Mouse (Mus musculus): ENCODE measurements around the gene Smc3. TPM values are rescaled to one million over a fixed set of nuclear protein-coding genes. Genes with fewer than 3 reads are reported as not detected.

Smc3 gene
- polyA plus RNA-seq (2012; rRNA removed) = 28.2 and 42.4 TPM in 2 replicates
- polyA plus RNA-seq (2014; fragmentation: Nextera tagmentation; extraction: Ambion mirVana) = 60.8 and 64.5 TPM in 2 replicates

DNA sequence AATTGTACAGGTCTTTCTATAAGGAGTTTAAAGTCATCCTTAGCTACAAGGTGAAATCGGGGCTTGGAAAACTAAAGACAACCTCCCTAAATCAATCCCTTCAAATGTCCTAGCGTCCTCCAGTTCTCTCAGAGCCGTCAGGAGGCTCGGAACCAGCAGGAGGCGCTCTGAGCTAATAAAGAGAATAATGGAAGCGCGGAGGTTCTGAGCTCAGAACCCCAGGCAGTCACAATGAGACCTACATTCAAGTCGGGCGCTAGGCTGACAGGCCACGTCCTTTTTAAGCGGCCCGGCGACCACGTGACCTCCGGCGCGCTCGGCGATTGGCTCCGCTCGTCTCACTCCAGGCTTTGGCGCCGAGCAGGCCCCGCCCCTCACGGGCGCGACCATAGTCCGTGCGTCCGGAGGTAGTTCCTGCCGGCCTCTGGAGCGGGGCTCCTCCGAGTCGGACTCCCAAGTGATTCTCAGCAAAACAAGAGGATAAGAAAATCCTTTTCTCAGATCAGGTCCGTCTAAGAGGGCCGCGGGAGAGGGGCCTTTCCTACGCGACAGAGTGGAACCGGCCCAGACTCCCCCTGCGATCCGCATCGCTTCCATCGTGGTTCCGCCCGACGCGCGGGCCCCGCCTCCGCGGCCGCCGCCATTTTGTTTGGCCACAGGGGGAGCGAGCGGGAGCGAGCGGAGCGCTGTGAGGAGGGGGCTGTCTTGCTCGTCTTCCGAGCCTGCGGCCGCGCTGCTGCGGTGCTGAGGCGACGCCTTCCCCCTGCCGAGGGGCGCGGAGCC, at the start of gene Smc3:
Smc3 (plus strand) TSS at position 642 of the 783 bp plus-strand sequence.
- Histone ChIP-seq H3K27me3 (ENCODE audit: control insufficient read depth, insufficient read depth, low read length) (no peaks in the 10 kb centered on the region), H3K36me3 (ENCODE audit: control insufficient read depth, insufficient read depth, low read length) (peaks cover 11% of the 10 kb centered on the region), H3K4me2 (replicated peaks; ENCODE audit: low read depth, low read length, severe bottlenecking) (peak within 1 kb of the TSS; percentile 66), H3K27ac (replicated peaks; ENCODE audit: low read depth, low read length) (peak within 1 kb of the TSS; percentile 95), H3K9ac (ENCODE audit: low read depth, low read length, severe bottlenecking) (peak within 1 kb of the TSS; percentile 87), H3K4me3 (replicated peaks; ENCODE audit: low read length) (peak within 1 kb of the TSS; percentile 95), H3K9me3 (ENCODE audit: control insufficient read depth, low read length) (no peaks in the 10 kb centered on the region), H3K4me1 (ENCODE audit: control insufficient read depth, insufficient read depth, low read length) (peaks cover 6% of the 10 kb centered on the region)
- TF ChIP-seq POLR2A (IDR thresholded peaks at IDR 0.05; ENCODE audit: borderline replicate concordance, extremely low read depth, insufficient read depth, insufficient read length) = peak; percentile 80; the same call in 1 of the 2 replicates
- WGBS = under 1% methylated on average over 66 of the region's 70 CpGs
- ATAC-seq (ENCODE audit: low FRiP score, low read depth) (peak; percentile 98), DNase-seq (ENCODE audit: low spot score) (peak; percentile 98)

GRCm38 (mm10) chr19:53550972-53551371, 49.2 kb upstream of the Smc3 start:
- Histone ChIP-seq H3K9me3 (ENCODE audit: control insufficient read depth, low read length) (no peaks in the 10 kb centered on the region), H3K27ac (replicated peaks; ENCODE audit: low read depth, low read length) (no peak overlapping the region), H3K27me3 (ENCODE audit: control insufficient read depth, insufficient read depth, low read length) (no peaks in the 10 kb centered on the region), H3K36me3 (ENCODE audit: control insufficient read depth, insufficient read depth, low read length) (no peaks in the 10 kb centered on the region), H3K4me1 (ENCODE audit: control insufficient read depth, insufficient read depth, low read length) (no peaks in the 10 kb centered on the region; the same call in 1 of the 2 replicates), H3K9ac (ENCODE audit: low read depth, low read length, severe bottlenecking) (no peak overlapping the region), H3K4me2 (replicated peaks; ENCODE audit: low read depth, low read length, severe bottlenecking) (no peak overlapping the region), H3K4me3 (replicated peaks; ENCODE audit: low read length) (no peak overlapping the region)
- WGBS = 75% methylated on average over 12 of the region's 12 CpGs
- DNase-seq (ENCODE audit: low spot score) (no peak), ATAC-seq (ENCODE audit: low FRiP score, low read depth) (no peak)
- TF ChIP-seq POLR2A (IDR thresholded peaks at IDR 0.05; ENCODE audit: borderline replicate concordance, extremely low read depth, insufficient read depth, insufficient read length) = no peak

GRCm38 (mm10) chr19:53552216-53552786, 47.9 kb upstream of the Smc3 start:
- H3K4me2 ChIP-seq (replicated peaks; ENCODE audit: low read depth, low read length, severe bottlenecking) = no peak overlapping the region
- H3K27me3 ChIP-seq (ENCODE audit: control insufficient read depth, insufficient read depth, low read length) = no peaks in the 10 kb centered on the region
- no peak for TF ChIP-seq POLR2A (IDR thresholded peaks at IDR 0.05; ENCODE audit: borderline replicate concordance, extremely low read depth, insufficient read depth, insufficient read length)

GRCm38 (mm10) chr19:53552795-53553194, 47.4 kb upstream of the Smc3 start:
- ATAC-seq (ENCODE audit: low FRiP score, low read depth) (no peak), DNase-seq (ENCODE audit: low spot score) (no peak)
- Histone ChIP-seq H3K4me2 (replicated peaks; ENCODE audit: low read depth, low read length, severe bottlenecking) (no peak overlapping the region), H3K9ac (ENCODE audit: low read depth, low read length, severe bottlenecking) (0 out of 2 replicates have a peak overlapping the region, but pooled peaks have one; percentile 38), H3K4me3 (replicated peaks; ENCODE audit: low read length) (no peak overlapping the region), H3K9me3 (ENCODE audit: control insufficient read depth, low read length) (no peaks in the 10 kb centered on the region), H3K27ac (replicated peaks; ENCODE audit: low read depth, low read length) (no peak overlapping the region), H3K4me1 (ENCODE audit: control insufficient read depth, insufficient read depth, low read length) (peaks cover 11% of the 10 kb centered on the region), H3K36me3 (ENCODE audit: control insufficient read depth, insufficient read depth, low read length) (no peaks in the 10 kb centered on the region), H3K27me3 (ENCODE audit: control insufficient read depth, insufficient read depth, low read length) (no peaks in the 10 kb centered on the region)
- WGBS = 48% methylated on average over 6 of the region's 6 CpGs
- no peak for TF ChIP-seq POLR2A (IDR thresholded peaks at IDR 0.05; ENCODE audit: borderline replicate concordance, extremely low read depth, insufficient read depth, insufficient read length)

More at GRCm38 (mm10) chr19:53552216-53552786, 47.9 kb upstream of the Smc3 start:
- no peak overlapping the region for H3K9ac ChIP-seq (ENCODE audit: low read depth, low read length, severe bottlenecking)
- no peak overlapping the region for H3K27ac ChIP-seq (replicated peaks; ENCODE audit: low read depth, low read length)
- WGBS = 25% methylated on average over 10 of the region's 10 CpGs
- no peaks in the 10 kb centered on the region for H3K36me3 ChIP-seq (ENCODE audit: control insufficient read depth, insufficient read depth, low read length)
- no peak overlapping the region for H3K4me3 ChIP-seq (replicated peaks; ENCODE audit: low read length)
- H3K9me3 ChIP-seq (ENCODE audit: control insufficient read depth, low read length) = no peaks in the 10 kb centered on the region
- H3K4me1 ChIP-seq (ENCODE audit: control insufficient read depth, insufficient read depth, low read length) = peaks cover 6% of the 10 kb centered on the region
- ATAC-seq (ENCODE audit: low FRiP score, low read depth) (no peak), DNase-seq (ENCODE audit: low spot score) (no peak)

GRCm38 (mm10) chr19:53554402-53554801, 45.8 kb upstream of the Smc3 start:
- no peak for TF ChIP-seq POLR2A (IDR thresholded peaks at IDR 0.05; ENCODE audit: borderline replicate concordance, extremely low read depth, insufficient read depth, insufficient read length)
- WGBS = 79% methylated on average over 11 of the region's 11 CpGs
- Histone ChIP-seq H3K4me3 (replicated peaks; ENCODE audit: low read length) (no peak overlapping the region), H3K9me3 (ENCODE audit: control insufficient read depth, low read length) (no peaks in the 10 kb centered on the region), H3K9ac (ENCODE audit: low read depth, low read length, severe bottlenecking) (no peak overlapping the region), H3K27ac (replicated peaks; ENCODE audit: low read depth, low read length) (no peak overlapping the region), H3K27me3 (ENCODE audit: control insufficient read depth, insufficient read depth, low read length) (no peaks in the 10 kb centered on the region), H3K36me3 (ENCODE audit: control insufficient read depth, insufficient read depth, low read length) (no peaks in the 10 kb centered on the region), H3K4me2 (replicated peaks; ENCODE audit: low read depth, low read length, severe bottlenecking) (no peak overlapping the region), H3K4me1 (ENCODE audit: control insufficient read depth, insufficient read depth, low read length) (peaks cover 11% of the 10 kb centered on the region)
- no peak for ATAC-seq (ENCODE audit: low FRiP score, low read depth)
- DNase-seq (ENCODE audit: low spot score) = no peak

All from limb, embryonic 14.5 days (tissue).